Mouse (Mus musculus) embryonic stem cell, embryonic (primary cell): ENCODE measurements at regions not wholly inside any gene's neighbourhood (a gene's known extent, or its start where the extent isn't known, plus 50 kb on each side); places are given as distances from the start of the nearest gene placed in this dataset.

ENCODE experiments used
- CTCF ChIA-PET, 4 experiments: fragments of 300-600 bp in 2 of 4; fragments of 350-600 bp in 2 of 4; sonication (Branson Sonifier 250); formaldehyde crosslinking; loops; one replicate each; lab custom pipeline; 2022; ENCODE audit warnings: inconsistent platforms in 2 of 4; lab: Charles Lee
- POLR2A ChIA-PET, 4 experiments: fragments of 300-600 bp in 2 of 4; fragments of 350-600 bp in 2 of 4; sonication (Branson Sonifier 250); formaldehyde crosslinking; loops; one replicate each; lab custom pipeline; 2022; ENCODE audit warnings: antibody characterized with exemption in 4 of 4, inconsistent platforms in 1 of 4; lab: Charles Lee

DNA sequence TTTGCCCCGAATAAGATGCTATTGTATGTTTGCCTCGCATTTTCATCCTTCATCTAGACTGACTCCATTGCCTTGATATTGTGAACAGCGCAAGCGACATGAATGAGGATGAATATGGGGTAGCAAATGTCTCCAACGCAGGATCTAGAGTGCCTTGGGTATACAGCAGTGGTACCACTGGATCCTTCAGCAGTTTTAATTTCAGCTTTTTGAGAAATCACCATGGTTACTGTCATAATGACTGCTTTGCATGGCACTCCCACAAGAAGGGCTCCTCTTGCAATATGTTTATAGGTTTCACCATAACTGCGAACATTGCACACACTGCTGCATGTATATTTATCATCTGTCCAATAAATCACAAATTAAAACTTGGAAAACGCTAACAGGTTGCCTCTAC is 107.8 kb upstream of the Col1a2 start:
- POLR2A ChIA-PET = no interaction called here
- CTCF ChIA-PET = interaction anchor here in 1 of 4 experiments (1.1 kb wide), 1 partner anchor 17 kb away, joined by 3 read pairs; no protein-coding TSS in a partner anchor

GRCm38 (mm10) chr6:4397695-4398598 is 106.7 kb upstream of the Col1a2 start:
- ChIA-PET CTCF (interaction anchor here in 3 of 4 experiments (0.6 to 1.9 kb wide), 3 partner anchors 16 to 337 kb away, joined by 3 to 9 read pairs (median 4); no protein-coding TSS in a partner anchor), POLR2A (interaction anchor here in 1 of 4 experiments (0.6 kb wide), 1 partner anchor 274 kb away, joined by 3 read pairs; no protein-coding TSS in a partner anchor)

- ChIA-PET POLR2A (no interaction called here), CTCF (interaction anchor here in 3 of 4 experiments (0.6 to 1.9 kb wide), 3 partner anchors 15 to 336 kb away, joined by 3 to 9 read pairs (median 4); no protein-coding TSS in a partner anchor)
Observed at GRCm38 (mm10) chr6:4398599-4398980, 106.0 kb upstream of the Col1a2 start.

DNA sequence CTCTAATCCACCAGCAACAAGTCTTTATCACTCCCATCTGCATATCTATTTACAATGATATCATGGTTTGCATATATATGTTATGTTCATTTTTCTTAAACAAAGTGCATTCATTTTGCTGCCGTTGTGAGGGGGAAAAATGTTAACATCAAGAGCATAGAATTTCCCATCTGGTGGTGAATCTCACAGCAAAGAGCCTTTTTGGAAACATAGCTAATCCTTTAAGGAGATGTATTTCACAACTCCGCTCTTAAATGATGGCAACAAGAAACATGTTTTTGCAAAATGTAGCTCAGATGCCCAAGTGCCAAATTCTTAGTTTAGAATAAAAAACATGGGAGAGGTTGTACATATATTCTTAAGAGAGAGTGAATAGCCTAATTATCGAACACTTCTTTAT is 99.3 kb upstream of the Col1a2 start:
- CTCF ChIA-PET = no interaction called here
- POLR2A ChIA-PET = no interaction called here

DNA sequence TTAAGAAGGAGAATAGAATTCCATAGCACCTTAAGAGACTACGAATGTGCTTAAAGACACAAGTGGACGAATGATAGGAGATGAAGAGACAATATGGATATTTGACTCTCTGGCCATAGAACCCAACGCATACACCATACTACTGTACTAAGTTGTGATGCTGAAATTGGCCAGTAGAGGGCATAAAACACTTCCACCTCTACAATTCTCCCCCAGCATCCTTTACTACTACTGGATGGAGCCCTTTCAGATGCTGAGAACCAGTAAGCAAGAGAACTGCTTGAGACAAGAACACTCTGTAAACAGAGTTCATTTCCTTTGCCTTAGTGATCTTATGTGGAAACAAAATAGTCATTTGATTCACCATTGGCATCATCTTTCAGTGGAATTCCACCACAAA is 96.9 kb upstream of the Col1a2 start:
- POLR2A ChIA-PET = no interaction called here
- CTCF ChIA-PET = no interaction called here

- ChIA-PET POLR2A (no interaction called here), CTCF (interaction anchor here in 3 of 4 experiments (0.6 to 1.6 kb wide), 4 partner anchors 8 to 840 kb away, joined by 3 to 9 read pairs (median 4); no protein-coding TSS in a partner anchor)
Observed at GRCm38 (mm10) chr6:4413201-4413600, 91.4 kb upstream of the Col1a2 start.

DNA sequence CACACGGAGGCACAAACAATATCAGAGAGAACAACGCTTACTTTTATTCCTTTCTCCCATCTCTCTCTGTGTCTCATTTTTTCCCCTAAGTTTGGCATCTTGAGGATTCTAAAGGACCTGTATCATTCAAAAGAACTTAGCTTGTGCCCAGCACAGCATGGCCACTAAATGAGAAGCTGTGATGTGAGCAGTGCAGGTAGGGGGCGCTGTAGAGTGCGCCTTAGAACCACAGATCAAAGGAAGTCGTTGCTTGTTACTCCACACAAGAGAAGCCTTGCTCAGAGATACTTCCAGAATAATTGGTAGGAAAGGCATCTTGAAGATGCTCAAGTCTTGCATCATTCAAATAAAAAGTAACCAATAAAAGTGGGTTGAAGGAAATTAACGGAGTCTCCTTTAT is 90.4 kb upstream of the Col1a2 start:
- CTCF ChIA-PET = interaction anchor here (0.5 to 1.6 kb wide), 22 partner anchors 9 to 1226 kb away, joined by 3 to 9 read pairs (median 3); partner anchors contain the start of gene Col1a2 (in 1 of the 4)
- POLR2A ChIA-PET = no interaction called here

DNA sequence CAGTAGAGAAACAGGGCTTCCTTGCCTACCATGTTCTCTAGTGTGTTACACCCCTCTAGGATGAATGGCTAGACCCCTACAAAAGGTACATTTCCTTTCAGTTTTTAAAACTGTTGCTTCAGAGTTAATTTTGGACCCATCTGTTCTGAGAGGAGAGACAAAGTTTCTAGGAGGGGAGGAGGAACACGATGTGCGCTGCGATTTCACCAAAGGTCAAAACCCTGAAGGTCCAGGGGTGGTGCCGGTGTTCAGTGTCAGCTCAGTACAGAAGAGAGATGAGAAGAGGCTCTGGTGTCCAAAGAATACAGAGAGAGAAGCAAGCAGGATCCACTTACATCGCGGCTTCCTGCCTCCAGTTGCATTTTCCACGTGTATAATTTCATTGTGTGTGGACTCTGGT is 89.4 kb upstream of the Col1a2 start:
- ChIA-PET CTCF (interaction anchor here in 1 of 4 experiments (1.4 kb wide), 1 partner anchor 29 kb away, joined by 3 read pairs; no protein-coding TSS in a partner anchor), POLR2A (no interaction called here)

DNA sequence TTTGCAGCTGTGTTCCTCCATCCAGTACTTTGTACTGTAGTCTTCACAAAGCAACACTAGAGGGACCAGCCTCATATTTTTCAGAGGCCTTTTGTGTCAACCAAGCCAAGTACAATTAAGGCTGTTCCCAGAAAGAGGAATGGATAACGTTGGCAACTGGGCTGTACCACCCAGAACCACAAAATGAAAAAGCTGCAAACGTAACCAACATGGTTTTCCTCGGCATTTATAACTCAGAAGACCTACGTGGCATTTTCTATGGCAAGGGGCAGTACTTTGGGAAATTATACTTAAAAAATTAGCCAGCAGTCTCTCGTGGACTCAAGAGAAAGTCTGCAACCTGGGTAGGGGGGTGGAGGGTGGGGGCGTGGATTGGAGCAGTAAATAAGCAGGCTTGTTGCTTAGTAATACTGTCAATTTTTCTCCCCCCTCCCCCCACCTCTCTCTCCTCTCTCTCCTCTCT is 87.3 kb upstream of the Col1a2 start:
- ChIA-PET CTCF (no interaction called here), POLR2A (interaction anchor here in 1 of 4 experiments (0.7 kb wide), 1 partner anchor 37 kb away, joined by 5 read pairs; no protein-coding TSS in a partner anchor)

DNA sequence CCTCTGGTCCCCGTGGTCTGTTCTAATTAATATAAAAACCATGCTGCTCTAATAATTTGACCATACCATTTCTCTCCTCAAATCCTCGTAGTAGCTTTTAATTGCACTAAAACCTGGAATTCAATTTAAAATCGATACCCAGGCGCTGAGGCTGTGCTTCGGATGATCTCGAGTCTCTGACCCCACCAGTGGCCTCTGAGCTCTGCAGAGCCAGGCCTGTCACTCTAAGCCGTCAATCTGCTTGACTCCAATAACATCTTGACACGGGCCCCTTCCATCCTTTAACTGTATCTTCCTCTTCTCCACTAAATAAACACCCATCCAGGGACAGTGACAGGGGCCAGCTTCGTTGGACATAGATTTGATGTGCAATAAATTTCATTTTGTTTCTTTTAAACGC is 86.2 kb upstream of the Col1a2 start:
- POLR2A ChIA-PET = interaction anchor here in 1 of 4 experiments (0.6 kb wide), 1 partner anchor 9 kb away, joined by 3 read pairs; no protein-coding TSS in a partner anchor
- CTCF ChIA-PET = interaction anchor here in 1 of 4 experiments (1.1 kb wide), 1 partner anchor 88 kb away, joined by 3 read pairs; no protein-coding TSS in a partner anchor

- ChIA-PET POLR2A (interaction anchor here in 1 of 4 experiments (0.6 kb wide), 1 partner anchor 9 kb away, joined by 3 read pairs; no protein-coding TSS in a partner anchor), CTCF (no interaction called here)
Observed at GRCm38 (mm10) chr6:4418941-4419351, 85.7 kb upstream of the Col1a2 start.

- ChIA-PET CTCF (interaction anchor here in 2 of 4 experiments (0.5 to 1.3 kb wide), 2 partner anchors 8 to 1801 kb away, joined by 3 to 4 read pairs; no protein-coding TSS in a partner anchor), POLR2A (no interaction called here)
Observed at GRCm38 (mm10) chr6:4421466-4421865, 83.1 kb upstream of the Col1a2 start.

DNA sequence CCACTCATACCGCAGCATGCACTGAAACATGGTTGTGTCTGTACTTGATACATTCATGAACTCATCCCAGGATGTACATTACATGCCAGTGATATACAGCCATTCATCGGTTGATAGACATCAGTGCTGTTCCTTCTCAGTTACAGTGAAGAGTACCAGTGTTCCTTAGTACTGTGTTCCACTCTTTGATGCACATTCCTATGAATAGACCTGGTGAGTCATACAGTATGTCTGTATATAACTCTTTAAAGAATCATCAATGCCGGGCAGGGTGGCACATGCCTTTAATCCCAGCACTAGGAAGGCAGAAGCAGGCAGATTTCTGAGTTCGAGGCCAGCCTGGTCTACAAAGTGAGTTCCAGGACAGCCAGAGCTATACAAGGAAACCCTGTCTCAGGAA is 77.5 kb upstream of the Col1a2 start:
- ChIA-PET CTCF (interaction anchor here in 1 of 4 experiments (0.9 kb wide), 1 partner anchor 13 kb away, joined by 6 read pairs; no protein-coding TSS in a partner anchor), POLR2A (interaction anchor here in 1 of 4 experiments (0.6 kb wide), 1 partner anchor 9 kb away, joined by 3 read pairs; no protein-coding TSS in a partner anchor)

GRCm38 (mm10) chr6:4430704-4431310 is 73.8 kb upstream of the Col1a2 start:
- ChIA-PET CTCF (no interaction called here), POLR2A (interaction anchor here in 1 of 4 experiments (0.7 kb wide), 1 partner anchor 135 kb away, joined by 4 read pairs; no protein-coding TSS in a partner anchor)

DNA sequence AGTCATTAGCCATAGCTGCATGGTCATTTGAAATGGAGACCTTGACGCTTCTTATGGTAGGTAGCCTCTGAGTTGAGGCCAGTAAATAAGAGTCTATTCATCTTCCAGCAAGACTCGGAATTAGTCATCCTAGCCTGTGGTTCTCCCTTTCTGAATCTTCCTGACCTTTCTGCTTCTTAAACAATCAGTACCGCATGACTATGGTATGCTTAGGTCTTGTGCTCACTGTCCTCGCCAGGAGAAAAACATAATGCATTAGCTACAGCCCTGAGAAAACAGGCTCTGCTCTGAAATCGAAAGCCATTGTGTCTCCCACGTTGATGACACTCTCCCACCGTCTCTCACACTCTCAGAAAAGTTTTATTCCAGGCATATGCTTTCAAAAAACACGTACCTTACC is 72.4 kb upstream of the Col1a2 start:
- POLR2A ChIA-PET = interaction anchor here in 1 of 4 experiments (0.7 kb wide), 1 partner anchor 935 kb away, joined by 3 read pairs; no protein-coding TSS in a partner anchor

DNA sequence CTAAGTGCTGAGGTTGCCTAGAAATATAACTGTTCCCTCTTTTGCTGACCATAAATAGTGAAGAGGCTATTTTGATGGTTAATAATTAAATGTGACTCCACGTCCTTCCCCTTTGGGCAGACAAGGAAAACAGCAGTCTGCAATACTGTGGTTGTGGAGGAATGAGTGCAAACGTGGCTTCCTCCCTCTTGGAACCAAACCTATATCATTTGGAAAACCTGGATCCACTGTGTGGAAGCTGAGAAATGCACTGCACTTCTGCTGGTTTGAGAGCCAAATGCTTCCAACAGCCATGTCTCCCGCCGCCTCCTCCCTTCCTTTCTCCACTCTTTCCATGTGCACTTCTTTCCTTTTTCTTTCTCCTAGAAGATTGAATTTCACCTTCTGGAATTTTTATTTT is 68.2 kb upstream of the Col1a2 start:
- POLR2A ChIA-PET = no interaction called here

More for the DNA sequence above, 72.4 kb upstream of the Col1a2 start:
- CTCF ChIA-PET = no interaction called here

DNA sequence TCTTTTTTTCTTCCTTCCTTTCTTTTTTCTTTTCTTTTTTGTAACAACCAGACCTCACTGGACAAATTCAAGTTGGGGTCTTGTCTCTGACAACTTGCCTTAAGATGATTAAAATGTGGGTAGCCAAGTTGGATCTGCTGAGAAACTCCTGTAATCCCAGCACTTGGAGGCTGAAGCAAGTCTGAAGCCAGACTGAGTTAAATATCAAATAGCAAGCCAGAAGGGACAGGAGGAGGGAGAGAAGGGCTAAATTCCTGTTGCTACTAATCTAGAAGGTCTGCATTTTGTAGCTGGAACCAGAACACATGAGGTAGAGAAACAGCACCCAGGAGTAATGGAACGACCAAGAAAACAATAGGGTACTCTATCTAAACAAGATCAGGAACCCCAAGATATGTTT is 67.7 kb upstream of the Col1a2 start:
- ChIA-PET POLR2A (no interaction called here), CTCF (no interaction called here)

More for the DNA sequence above, 68.2 kb upstream of the Col1a2 start:
- CTCF ChIA-PET = no interaction called here

- ChIA-PET POLR2A (no interaction called here), CTCF (no interaction called here)
Observed at GRCm38 (mm10) chr6:4441618-4442167, 62.9 kb upstream of the Col1a2 start.
